Mouse (Mus musculus): ENCODE measurements around the gene Pam.

GRCm38 (mm10) chr1:97979422-97979821, 116.0 kb downstream of the Pam start:
- TF ChIP-seq CTCF (conservative IDR thresholded peaks at IDR 0.05; ENCODE audit: low read length) (no peak), NANOG (IDR thresholded peaks at IDR 0.05; ENCODE audit: borderline replicate concordance, low read length) (no peak)

All from E14TG2a.4 (cell line).